Mouse (Mus musculus): ENCODE results near the gene Vkorc1l1. TPM values are rescaled to one million over a fixed set of nuclear protein-coding genes. Genes with fewer than 3 reads are reported as not detected.
"Not testable (repeated sequence)": the region's sequence is repeated elsewhere in the genome, so short reads cannot be mapped to it uniquely, and the experiment has no call there.

The Vkorc1l1 gene
- 10 to 100 TPM; 21.5 to 21.9 TPM for total RNA-seq (2021)
- long read RNA-seq, experiment 1, full-length matches to known transcripts: 69 of 78 reads
- long read RNA-seq, experiment 1, partial matches to known transcripts: 0 of 78 reads
- long read RNA-seq, experiment 1, other reads (novel, unspliced or antisense): 9 of 78 reads
- long read RNA-seq, experiment 2, full-length matches to known transcripts: 42 of 51 reads
- long read RNA-seq, experiment 2, partial matches to known transcripts: 0 of 51 reads
- long read RNA-seq, experiment 2, other reads (novel, unspliced or antisense): 9 of 51 reads

- peak; percentile 99 for DNase-seq (ENCODE audit: low spot score)
These were observed at the start of gene Vkorc1l1 for GRCm38 (mm10) chr5:129941495-129942045. TSS of gene Vkorc1l1 (plus strand) at chr5:129941970.

DNA sequence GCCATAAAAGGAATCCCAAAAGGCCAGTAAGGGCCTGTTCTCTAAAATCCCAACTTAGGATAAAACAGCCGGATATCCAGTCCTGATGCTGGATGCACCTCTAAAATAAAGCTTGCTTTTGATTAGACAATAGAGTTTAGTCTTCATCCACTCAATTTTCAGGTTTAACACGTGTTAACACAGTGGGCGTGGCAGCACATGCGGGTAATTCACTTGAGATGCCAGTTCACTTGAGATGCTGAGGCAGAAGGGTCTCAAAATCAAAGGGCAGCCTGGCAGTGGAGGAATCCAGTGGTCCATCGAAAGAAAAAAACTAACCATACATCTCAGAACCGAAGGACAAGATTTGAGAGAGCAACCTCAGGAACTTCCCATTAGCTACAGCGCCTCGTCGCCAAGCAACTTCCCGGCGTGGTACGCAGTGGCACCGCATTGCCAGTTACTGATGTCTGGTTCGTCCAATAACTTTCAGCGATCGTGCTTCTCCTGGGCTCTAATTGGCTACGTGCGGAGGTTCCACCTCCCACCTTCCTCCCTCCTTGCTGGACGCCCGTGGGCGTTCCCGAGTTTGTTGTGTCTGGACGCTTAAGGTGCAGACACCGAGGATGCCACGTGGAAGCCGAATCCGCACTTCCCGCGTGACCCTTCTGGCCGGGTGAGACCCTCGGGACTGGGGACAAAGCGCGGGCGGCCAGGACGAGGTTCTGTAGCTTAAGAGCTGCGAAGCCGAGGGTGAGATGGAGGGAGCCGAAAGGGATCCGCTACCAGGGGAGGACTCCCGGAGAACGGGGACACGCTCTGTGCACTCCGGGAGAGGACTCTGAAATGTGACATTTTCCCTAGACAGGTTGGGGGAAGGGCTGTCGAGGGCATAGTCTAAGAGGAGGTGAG is 46.3 kb upstream of the Vkorc1l1 start, which contains the start of gene Zbed5:
Gene Zbed5, plus strand, starts transcription at position 526 of the 891 bp plus-strand sequence.
- DNase-seq (ENCODE audit: low spot score): peak; percentile 92

- no peak for DNase-seq (ENCODE audit: low spot score)
These were observed 43.3 kb upstream of the Vkorc1l1 start, which contains the start of gene Phkg1 for GRCm38 (mm10) chr5:129898449-129898848. TSS of gene Phkg1 (minus strand) at chr5:129898549.

GRCm38 (mm10) chr5:129907775-129908174 is 34.0 kb upstream of the Vkorc1l1 start:
- no peak for DNase-seq (ENCODE audit: low spot score)

- peak; percentile 87 for DNase-seq (ENCODE audit: low spot score)
These were observed 33.4 kb upstream of the Vkorc1l1 start, which contains the start of gene Nupr1l for GRCm38 (mm10) chr5:129908242-129908965. TSS of gene Nupr1l (plus strand) at chr5:129908540.

- DNase-seq (ENCODE audit: low spot score): no peak
These were observed 32.6 kb upstream of the Vkorc1l1 start for GRCm38 (mm10) chr5:129909147-129909546.

DNA sequence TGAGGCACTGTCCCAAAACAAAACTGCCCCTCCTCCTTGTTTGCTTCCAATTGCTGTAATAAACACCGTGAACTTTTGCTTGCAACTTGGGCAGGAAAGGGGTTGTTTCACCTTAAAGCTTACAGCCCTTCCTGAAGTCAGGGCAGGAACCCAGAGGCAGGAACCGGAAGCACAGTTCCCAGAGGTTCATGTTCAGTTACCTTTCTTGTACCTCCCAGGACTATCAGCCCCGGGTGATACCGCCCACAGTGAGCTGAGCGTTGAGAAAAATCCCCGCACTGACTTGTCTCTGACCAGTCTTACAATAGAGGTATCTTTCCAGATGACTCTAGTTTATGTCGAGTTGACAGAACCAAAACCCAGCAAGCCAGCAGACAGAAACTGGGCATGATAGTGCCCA is 32.2 kb upstream of the Vkorc1l1 start:
- no peak for DNase-seq (ENCODE audit: low spot score)

DNA sequence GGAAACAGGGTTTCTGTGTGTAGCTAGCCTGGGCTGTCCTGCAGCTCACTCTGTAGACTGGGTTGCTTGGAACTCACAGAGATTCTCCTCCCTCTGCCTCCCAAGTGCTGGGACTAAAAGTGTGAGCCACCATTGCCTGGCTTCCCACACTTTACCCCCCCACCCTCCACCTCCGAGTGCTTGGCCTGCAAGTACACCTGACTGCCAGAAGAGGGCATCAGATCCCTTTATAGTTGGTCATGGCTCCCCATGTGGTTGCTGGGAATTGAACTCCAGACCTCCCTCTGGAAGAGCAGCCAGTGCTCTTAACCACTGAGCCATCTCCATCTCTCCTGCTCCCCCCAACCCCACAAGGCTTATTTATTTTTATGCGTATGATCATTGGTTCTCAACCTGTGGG is 27.7 kb upstream of the Vkorc1l1 start:
- peak; percentile 21 for DNase-seq (ENCODE audit: low spot score)

DNA sequence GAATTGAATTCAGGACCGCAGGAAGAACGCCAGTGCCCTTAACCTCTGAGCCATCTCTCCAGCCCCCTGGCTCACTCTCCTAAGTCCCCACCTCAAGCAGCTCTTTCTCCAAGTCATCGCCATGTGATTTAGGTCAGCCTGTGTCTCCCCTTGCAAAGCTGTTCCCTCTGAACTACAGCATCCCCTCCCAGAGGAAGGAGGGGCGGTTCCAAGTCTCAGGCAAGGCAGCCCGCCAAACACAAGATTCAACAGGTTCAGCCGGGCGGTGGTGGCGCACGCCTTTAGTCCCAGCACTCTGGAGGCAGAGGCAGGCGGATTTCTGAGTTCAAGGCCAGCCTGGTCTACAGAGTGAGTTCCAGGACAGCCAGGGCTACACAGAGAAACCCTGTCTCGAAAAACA is 26.3 kb upstream of the Vkorc1l1 start:
- not testable (repeated sequence) for DNase-seq (ENCODE audit: low spot score)

GRCm38 (mm10) chr5:129918065-129918651 is 23.6 kb upstream of the Vkorc1l1 start:
- DNase-seq (ENCODE audit: low spot score): no peak

- DNase-seq (ENCODE audit: low spot score): no peak
These were observed 23.0 kb upstream of the Vkorc1l1 start for GRCm38 (mm10) chr5:129918752-129919151.

DNA sequence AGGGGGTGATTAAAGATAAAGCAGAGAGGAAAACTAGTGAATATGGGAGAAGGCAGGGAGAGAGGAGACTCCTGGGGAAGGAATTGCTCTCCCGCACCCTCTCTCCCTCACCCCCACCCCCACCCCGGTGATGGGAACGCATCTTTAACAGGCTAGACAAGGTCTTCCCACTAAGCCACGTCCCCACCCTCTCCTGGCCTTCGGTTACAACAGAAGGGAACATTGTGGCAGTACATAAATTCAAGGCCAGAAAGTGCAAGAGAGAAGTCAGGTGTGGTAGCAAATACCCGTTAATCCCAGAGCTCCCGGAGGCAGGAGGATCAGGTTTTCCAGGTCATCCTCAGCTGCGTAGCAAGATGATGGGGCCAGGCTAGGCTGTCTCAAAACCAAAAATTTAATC is 22.4 kb upstream of the Vkorc1l1 start:
- DNase-seq (ENCODE audit: low spot score): no peak

DNA sequence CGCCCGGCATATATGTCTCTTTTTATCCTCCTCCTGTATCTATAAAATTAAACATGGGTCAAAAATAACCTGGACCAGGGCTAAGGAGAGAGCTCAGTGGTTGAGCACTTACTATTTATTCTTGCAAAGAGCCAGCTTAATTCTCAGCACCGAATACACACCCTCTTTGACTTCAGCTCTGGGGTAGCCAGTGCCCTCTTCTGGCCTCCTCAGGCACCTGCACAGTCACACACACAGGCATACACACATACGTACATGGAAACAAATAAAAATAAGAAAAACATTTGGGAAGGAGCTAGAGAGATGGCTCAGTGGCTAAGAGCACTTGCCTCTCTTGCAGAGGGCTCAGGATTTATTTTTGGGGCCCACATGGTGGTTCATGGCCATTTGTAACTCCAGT is 19.8 kb upstream of the Vkorc1l1 start:
- no peak for DNase-seq (ENCODE audit: low spot score)

DNA sequence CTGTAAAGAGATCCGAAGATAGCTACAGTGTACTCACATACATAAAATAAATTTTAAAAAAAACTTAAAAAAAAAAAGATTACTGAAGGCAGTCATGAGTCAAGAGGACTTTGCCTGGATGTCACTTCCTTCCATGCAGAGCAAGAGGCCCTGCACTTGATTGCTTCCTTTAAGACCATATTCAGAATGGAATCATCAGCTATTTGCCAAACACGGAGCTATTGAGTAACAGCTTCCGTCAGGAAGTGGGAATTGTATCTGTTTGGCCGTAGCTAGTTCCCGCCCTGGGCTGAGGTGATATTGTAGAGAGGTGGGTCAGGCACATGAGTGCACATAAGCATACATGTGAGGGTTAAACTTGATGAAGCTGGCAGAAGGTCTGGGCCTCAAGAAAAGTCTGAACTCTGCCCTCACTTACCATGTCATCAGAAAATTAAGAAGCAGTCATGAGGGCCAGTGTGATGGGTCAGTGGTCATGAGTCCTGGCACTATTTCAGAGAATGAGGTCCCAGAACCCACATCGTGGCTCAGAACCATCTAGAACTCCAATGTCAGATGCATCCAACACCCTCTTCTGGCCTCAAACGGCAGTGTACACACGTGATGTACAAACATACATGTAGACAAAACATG is 16.8 kb upstream of the Vkorc1l1 start:
- no peak for DNase-seq (ENCODE audit: low spot score)

DNA sequence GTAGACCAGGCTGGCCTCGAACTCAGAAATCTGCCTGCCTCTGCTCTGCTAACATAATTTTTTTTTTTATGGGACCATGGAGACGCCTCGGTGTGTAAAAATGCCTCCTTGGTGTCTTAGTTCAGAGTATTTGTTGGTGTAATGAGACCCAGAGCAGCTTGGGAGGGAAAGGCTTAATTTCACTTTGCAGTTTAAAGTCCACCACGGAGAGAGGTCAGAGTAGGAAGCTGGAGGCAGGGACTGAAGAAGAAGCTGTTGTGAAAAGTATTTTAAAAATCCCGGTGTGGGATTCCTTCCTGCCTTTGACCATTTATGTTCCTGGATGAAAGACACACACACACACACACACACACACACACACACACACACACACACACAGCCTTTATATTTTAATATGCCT is 15.8 kb upstream of the Vkorc1l1 start:
- DNase-seq (ENCODE audit: low spot score): no peak

- no peak for DNase-seq (ENCODE audit: low spot score)
These were observed 11.6 kb upstream of the Vkorc1l1 start for GRCm38 (mm10) chr5:129929924-129930855.

- DNase-seq (ENCODE audit: low spot score): no peak
These were observed 4.8 kb upstream of the Vkorc1l1 start for GRCm38 (mm10) chr5:129936941-129937340.

DNA sequence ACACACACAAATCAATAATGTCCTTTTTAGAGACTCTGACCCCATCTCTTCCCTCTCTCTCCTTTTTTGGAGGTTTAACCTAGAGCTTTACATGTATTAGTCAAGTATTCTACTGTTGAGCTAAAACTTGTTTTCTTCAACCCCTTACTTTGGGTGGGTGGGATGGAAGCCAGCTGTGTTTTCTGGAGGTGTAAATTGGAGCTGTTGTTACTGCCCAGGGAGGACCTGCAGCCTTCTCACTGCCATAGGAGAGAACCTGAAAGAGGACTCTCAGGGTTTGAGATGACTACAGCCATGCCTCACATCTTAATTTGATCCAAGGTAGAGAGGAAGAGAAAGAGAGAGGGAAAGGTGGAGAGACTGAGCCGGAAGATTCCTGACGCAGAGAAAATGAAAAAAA is 1.5 kb upstream of the Vkorc1l1 start:
- no peak for DNase-seq (ENCODE audit: low spot score)

- no peak for DNase-seq (ENCODE audit: low spot score)
These were observed 855 bp upstream of the Vkorc1l1 start for GRCm38 (mm10) chr5:129940736-129941494.
